Mouse (Mus musculus): ENCODE results near the gene Bex1. TPM values are rescaled to one million over a fixed set of nuclear protein-coding genes. Genes with fewer than 3 reads are reported as not detected.
"Not testable (repeated sequence)": the region's sequence is repeated elsewhere in the genome, so short reads cannot be mapped to it uniquely, and the experiment has no call there.

Bex1 gene
- 197 and 204 TPM in 2 replicates for polyA plus RNA-seq (2014; fragmentation: Nextera tagmentation; extraction: Ambion mirVana)

- H3K9ac ChIP-seq (ENCODE audit: low read depth, low read length) = peak within 1 kb of the TSS; percentile 39; the same call in 1 of the 2 replicates
- H3K9me3 ChIP-seq (replicated peaks; ENCODE audit: control insufficient read depth, low read length); H3K4me1 ChIP-seq (ENCODE audit: control insufficient read depth, insufficient read depth, low read length); H3K27me3 ChIP-seq (ENCODE audit: control insufficient read depth, insufficient read depth, low read length); H3K36me3 ChIP-seq (ENCODE audit: control insufficient read depth, insufficient read depth, low read length): not testable (repeated sequence)
- H3K4me2 ChIP-seq = peak within 1 kb of the TSS; percentile 55
- WGBS (ENCODE audit: insufficient replicate concordance) = 27% methylated on average over 26 of the region's 67 CpGs
- H3K4me3 ChIP-seq (ENCODE audit: low read depth, low read length) = peak within 1 kb of the TSS; percentile 34
- peak; percentile 85 for ATAC-seq (replicated peaks; ENCODE audit: insufficient number of reproducible peaks, low FRiP score, low TSS enrichment)
- 0 out of 2 replicates have a peak within 1 kb of the TSS, but pooled peaks have one; percentile 10 for H3K27ac ChIP-seq (ENCODE audit: low read depth, low read length)
Measured at GRCm38 (mm10) chrX:136214729-136215677, at the start of gene Bex1, which contains the start of gene Tceal7. Gene Bex1 (minus strand): TSS chrX:136215513. Gene Tceal7 (plus strand): TSS chrX:136214779.

- Histone ChIP-seq H3K36me3 (ENCODE audit: control insufficient read depth, insufficient read depth, low read length) (no peaks in the 10 kb centered on the region), H3K4me2 (no peak overlapping the region), H3K4me1 (ENCODE audit: control insufficient read depth, insufficient read depth, low read length) (no peaks in the 10 kb centered on the region), H3K4me3 (ENCODE audit: low read depth, low read length) (no peak overlapping the region), H3K9ac (ENCODE audit: low read depth, low read length) (no peak overlapping the region), H3K27ac (ENCODE audit: low read depth, low read length) (no peak overlapping the region), H3K9me3 (replicated peaks; ENCODE audit: control insufficient read depth, low read length) (no peaks in the 10 kb centered on the region), H3K27me3 (ENCODE audit: control insufficient read depth, insufficient read depth, low read length) (no peaks in the 10 kb centered on the region)
- WGBS (ENCODE audit: insufficient replicate concordance) = 36% methylated on average over 6 of the region's 6 CpGs
- ATAC-seq (replicated peaks; ENCODE audit: insufficient number of reproducible peaks, low FRiP score, low TSS enrichment) = no peak; the same call in 1 of the 2 replicates
Measured at GRCm38 (mm10) chrX:136252023-136252729, 36.9 kb upstream of the Bex1 start.

- ATAC-seq (replicated peaks; ENCODE audit: insufficient number of reproducible peaks, low FRiP score, low TSS enrichment) = no peak
- H3K27me3 ChIP-seq (ENCODE audit: control insufficient read depth, insufficient read depth, low read length) = no peaks in the 10 kb centered on the region
- no peaks in the 10 kb centered on the region for H3K4me1 ChIP-seq (ENCODE audit: control insufficient read depth, insufficient read depth, low read length)
- no peak overlapping the region for H3K9ac ChIP-seq (ENCODE audit: low read depth, low read length)
- no peak overlapping the region for H3K27ac ChIP-seq (ENCODE audit: low read depth, low read length)
- 65% methylated on average over 7 of the region's 7 CpGs for WGBS (ENCODE audit: insufficient replicate concordance)
- no peaks in the 10 kb centered on the region for H3K9me3 ChIP-seq (replicated peaks; ENCODE audit: control insufficient read depth, low read length)
- H3K4me3 ChIP-seq (ENCODE audit: low read depth, low read length) = no peak overlapping the region
- no peaks in the 10 kb centered on the region for H3K36me3 ChIP-seq (ENCODE audit: control insufficient read depth, insufficient read depth, low read length)
- H3K4me2 ChIP-seq = no peak overlapping the region
Measured at GRCm38 (mm10) chrX:136249671-136250070, 34.4 kb upstream of the Bex1 start.

GRCm38 (mm10) chrX:136248811-136249210, 33.5 kb upstream of the Bex1 start:
- 46% methylated on average over 6 of the region's 6 CpGs for WGBS (ENCODE audit: insufficient replicate concordance)
- H3K4me2 ChIP-seq = no peak overlapping the region
- no peaks in the 10 kb centered on the region for H3K27me3 ChIP-seq (ENCODE audit: control insufficient read depth, insufficient read depth, low read length)
- H3K4me3 ChIP-seq (ENCODE audit: low read depth, low read length) = no peak overlapping the region
- H3K27ac ChIP-seq (ENCODE audit: low read depth, low read length) = no peak overlapping the region
- no peaks in the 10 kb centered on the region for H3K4me1 ChIP-seq (ENCODE audit: control insufficient read depth, insufficient read depth, low read length)
- no peak overlapping the region for H3K9ac ChIP-seq (ENCODE audit: low read depth, low read length)
- ATAC-seq (replicated peaks; ENCODE audit: insufficient number of reproducible peaks, low FRiP score, low TSS enrichment) = no peak
- no peaks in the 10 kb centered on the region for H3K36me3 ChIP-seq (ENCODE audit: control insufficient read depth, insufficient read depth, low read length)
- H3K9me3 ChIP-seq (replicated peaks; ENCODE audit: control insufficient read depth, low read length) = no peaks in the 10 kb centered on the region

- 13% methylated on average over 15 of the region's 15 CpGs for WGBS (ENCODE audit: insufficient replicate concordance)
- Histone ChIP-seq H3K4me1 (ENCODE audit: control insufficient read depth, insufficient read depth, low read length) (no peaks in the 10 kb centered on the region), H3K36me3 (ENCODE audit: control insufficient read depth, insufficient read depth, low read length) (no peaks in the 10 kb centered on the region), H3K4me2 (peak overlapping the region; percentile 55), H3K9ac (ENCODE audit: low read depth, low read length) (peak overlapping the region; percentile 86), H3K27me3 (ENCODE audit: control insufficient read depth, insufficient read depth, low read length) (no peaks in the 10 kb centered on the region), H3K4me3 (ENCODE audit: low read depth, low read length) (peak overlapping the region; percentile 59), H3K27ac (ENCODE audit: low read depth, low read length) (peak overlapping the region; percentile 82), H3K9me3 (replicated peaks; ENCODE audit: control insufficient read depth, low read length) (no peaks in the 10 kb centered on the region)
- peak; percentile 58; the same call in 1 of the 2 replicates for ATAC-seq (replicated peaks; ENCODE audit: insufficient number of reproducible peaks, low FRiP score, low TSS enrichment)
Measured at GRCm38 (mm10) chrX:136245521-136246071, 30.3 kb upstream of the Bex1 start.

GRCm38 (mm10) chrX:136244574-136245229, 29.4 kb upstream of the Bex1 start, which contains the start of gene Tceal9:
Gene Tceal9 (plus strand): TSS chrX:136245079.
- peak within 1 kb of the TSS; percentile 82 for H3K27ac ChIP-seq (ENCODE audit: low read depth, low read length)
- WGBS (ENCODE audit: insufficient replicate concordance) = 15% methylated on average over 20 of the region's 20 CpGs
- peak within 1 kb of the TSS; percentile 59 for H3K4me3 ChIP-seq (ENCODE audit: low read depth, low read length)
- peak within 1 kb of the TSS; percentile 86 for H3K9ac ChIP-seq (ENCODE audit: low read depth, low read length)
- H3K9me3 ChIP-seq (replicated peaks; ENCODE audit: control insufficient read depth, low read length) = no peaks in the 10 kb centered on the region
- peak within 1 kb of the TSS; percentile 55 for H3K4me2 ChIP-seq
- ATAC-seq (replicated peaks; ENCODE audit: insufficient number of reproducible peaks, low FRiP score, low TSS enrichment) = peak; percentile 93
- H3K27me3 ChIP-seq (ENCODE audit: control insufficient read depth, insufficient read depth, low read length) = no peaks in the 10 kb centered on the region
- no peaks in the 10 kb centered on the region for H3K4me1 ChIP-seq (ENCODE audit: control insufficient read depth, insufficient read depth, low read length)
- H3K36me3 ChIP-seq (ENCODE audit: control insufficient read depth, insufficient read depth, low read length) = no peaks in the 10 kb centered on the region

- no peak overlapping the region for H3K27ac ChIP-seq (ENCODE audit: low read depth, low read length)
- H3K9me3 ChIP-seq (replicated peaks; ENCODE audit: control insufficient read depth, low read length) = no peaks in the 10 kb centered on the region
- 75% methylated on average over 2 of the region's 2 CpGs for WGBS (ENCODE audit: insufficient replicate concordance)
- no peak overlapping the region for H3K4me3 ChIP-seq (ENCODE audit: low read depth, low read length)
- ATAC-seq (replicated peaks; ENCODE audit: insufficient number of reproducible peaks, low FRiP score, low TSS enrichment) = no peak
- no peaks in the 10 kb centered on the region for H3K4me1 ChIP-seq (ENCODE audit: control insufficient read depth, insufficient read depth, low read length)
- no peaks in the 10 kb centered on the region for H3K36me3 ChIP-seq (ENCODE audit: control insufficient read depth, insufficient read depth, low read length)
- no peak overlapping the region for H3K4me2 ChIP-seq
- H3K9ac ChIP-seq (ENCODE audit: low read depth, low read length) = no peak overlapping the region
- H3K27me3 ChIP-seq (ENCODE audit: control insufficient read depth, insufficient read depth, low read length) = no peaks in the 10 kb centered on the region
Measured at GRCm38 (mm10) chrX:136243181-136243580, 27.9 kb upstream of the Bex1 start.

- 51% methylated on average over 3 of the region's 3 CpGs for WGBS (ENCODE audit: insufficient replicate concordance)
- Histone ChIP-seq H3K4me2 (no peak overlapping the region), H3K4me1 (ENCODE audit: control insufficient read depth, insufficient read depth, low read length) (no peaks in the 10 kb centered on the region), H3K36me3 (ENCODE audit: control insufficient read depth, insufficient read depth, low read length) (no peaks in the 10 kb centered on the region), H3K4me3 (ENCODE audit: low read depth, low read length) (no peak overlapping the region), H3K9ac (ENCODE audit: low read depth, low read length) (no peak overlapping the region), H3K9me3 (replicated peaks; ENCODE audit: control insufficient read depth, low read length) (no peaks in the 10 kb centered on the region), H3K27ac (ENCODE audit: low read depth, low read length) (no peak overlapping the region), H3K27me3 (ENCODE audit: control insufficient read depth, insufficient read depth, low read length) (no peaks in the 10 kb centered on the region)
- ATAC-seq (replicated peaks; ENCODE audit: insufficient number of reproducible peaks, low FRiP score, low TSS enrichment) = no peak
Measured at GRCm38 (mm10) chrX:136238118-136238517, 22.8 kb upstream of the Bex1 start.

All from heart, embryonic 11.5 days (tissue).